Mouse (Mus musculus): ENCODE measurements around the gene Ykt6.
"Not testable (repeated sequence)": the region's sequence is repeated elsewhere in the genome, so short reads cannot be mapped to it uniquely, and the experiment has no call there.

- TF ChIP-seq POLR2A (IDR thresholded peaks at IDR 0.05; ENCODE audit: low read depth, low read length); CTCF (conservative IDR thresholded peaks at IDR 0.05 in 1 of 2, IDR thresholded peaks at IDR 0.05 in 1 of 2; ENCODE audit: low read depth in 2 of 2, low read length in 2 of 2); NELFE (IDR thresholded peaks at IDR 0.05; ENCODE audit: low read depth, low read length); CHD2 (IDR thresholded peaks at IDR 0.05; ENCODE audit: low read length); GABPA (IDR thresholded peaks at IDR 0.05; ENCODE audit: insufficient replicate concordance, low read depth, low read length); POLR2AphosphoS2 (IDR thresholded peaks at IDR 0.05; ENCODE audit: low read depth, low read length); ZC3H11A (IDR thresholded peaks at IDR 0.05; ENCODE audit: low read depth, low read length); MEF2A (IDR thresholded peaks at IDR 0.05; ENCODE audit: borderline replicate concordance, low read depth, low read length); USF2 (conservative IDR thresholded peaks at IDR 0.05; ENCODE audit: low read depth, low read length); TBP (conservative IDR thresholded peaks at IDR 0.05; ENCODE audit: low read depth, low read length); ZMIZ1 (IDR thresholded peaks at IDR 0.05; ENCODE audit: low read depth, low read length): not testable (repeated sequence)
Measured at GRCm38 (mm10) chr11:6005374-6006043, 50.0 kb downstream of the Ykt6 start.
